Mouse (Mus musculus) c-Kit-positive CD71-positive TER-119-positive erythroid progenitor cells, embryonic 14.5 days (primary cell): ENCODE measurements around the gene Cep152.

Experiments
- DNase-seq: peaks from one replicate; pipeline ENCODE4 v3.0.0-alpha.2; 2013; ENCODE audit warnings: low spot score

The Cep152 gene

GRCm38 (mm10) chr2:125626536-125626935 is 1.6 kb upstream of the Cep152 start:
- no peak for DNase-seq

- peak; percentile 31 for DNase-seq
Measured at GRCm38 (mm10) chr2:125624127-125624685, 707 bp downstream of the Cep152 start.

- no peak for DNase-seq
Measured at GRCm38 (mm10) chr2:125623211-125623610, 1.7 kb downstream of the Cep152 start.

- no peak for DNase-seq
Measured at GRCm38 (mm10) chr2:125620213-125620907, 4.6 kb downstream of the Cep152 start.

GRCm38 (mm10) chr2:125615858-125616424 is 9.0 kb downstream of the Cep152 start:
- no peak for DNase-seq

GRCm38 (mm10) chr2:125615440-125615839 is 9.5 kb downstream of the Cep152 start:
- no peak for DNase-seq

- DNase-seq = no peak
Measured at GRCm38 (mm10) chr2:125606220-125606845, 18.6 kb downstream of the Cep152 start.

- no peak for DNase-seq
Measured at GRCm38 (mm10) chr2:125604646-125605045, 20.3 kb downstream of the Cep152 start.

- no peak for DNase-seq
Measured at GRCm38 (mm10) chr2:125602970-125603369, 21.9 kb downstream of the Cep152 start.

GRCm38 (mm10) chr2:125598958-125599357 is 26.0 kb downstream of the Cep152 start:
- DNase-seq = no peak

- DNase-seq = no peak
Measured at GRCm38 (mm10) chr2:125598251-125598650, 26.7 kb downstream of the Cep152 start.

- no peak for DNase-seq
Measured at GRCm38 (mm10) chr2:125594786-125595185, 30.1 kb downstream of the Cep152 start.

GRCm38 (mm10) chr2:125594072-125594471 is 30.8 kb downstream of the Cep152 start:
- no peak for DNase-seq

GRCm38 (mm10) chr2:125591895-125592294 is 33.0 kb downstream of the Cep152 start:
- DNase-seq = no peak

- DNase-seq = no peak
Measured at GRCm38 (mm10) chr2:125589287-125589686, 35.6 kb downstream of the Cep152 start.

GRCm38 (mm10) chr2:125581081-125581480 is 43.8 kb downstream of the Cep152 start:
- no peak for DNase-seq

GRCm38 (mm10) chr2:125577670-125578069 is 47.2 kb downstream of the Cep152 start:
- DNase-seq = no peak

GRCm38 (mm10) chr2:125576498-125576897 is 48.4 kb downstream of the Cep152 start:
- DNase-seq = no peak

GRCm38 (mm10) chr2:125575766-125576165 is 49.1 kb downstream of the Cep152 start:
- DNase-seq = no peak

- no peak for DNase-seq
Measured at GRCm38 (mm10) chr2:125563884-125564283, 61.0 kb downstream of the Cep152 start.

GRCm38 (mm10) chr2:125562407-125562806 is 62.5 kb downstream of the Cep152 start:
- DNase-seq = no peak

GRCm38 (mm10) chr2:125560037-125560436 is 64.9 kb downstream of the Cep152 start:
- DNase-seq = no peak
